Mouse (Mus musculus): Measurements from ENCODE around the gene Ppp1r1a. TPM values are rescaled to one million over a fixed set of nuclear protein-coding genes. Genes with fewer than 3 reads are reported as not detected.

Gene Ppp1r1a
- 10 to 100 TPM; 10.5 to 12.0 TPM for total RNA-seq (2021)

DNA sequence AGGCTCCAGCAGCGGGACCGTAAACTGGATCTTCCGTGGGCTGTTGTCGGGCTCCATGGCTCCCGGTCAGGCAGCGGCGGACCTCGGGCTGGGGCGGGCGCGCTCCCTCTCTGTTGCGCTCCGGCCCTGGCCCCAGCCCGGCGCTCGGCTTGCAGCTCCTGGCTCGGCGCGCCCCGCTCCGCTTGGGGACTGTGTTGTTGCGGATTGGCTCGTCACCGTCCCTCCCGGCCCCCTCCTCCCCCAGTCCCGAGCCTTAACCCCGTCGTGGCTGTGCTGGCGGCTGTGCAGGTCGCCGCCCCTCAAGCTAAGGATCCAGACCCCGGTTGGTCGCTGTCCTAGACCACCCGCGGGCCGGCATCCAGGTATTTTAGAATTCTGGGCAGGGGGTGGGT, at the start of gene Ppp1r1a:
Gene Ppp1r1a, minus strand, starts transcription at position 182 of the 392 bp plus-strand sequence.
- no peak for DNase-seq (ENCODE audit: low spot score)
- intact Hi-C loops (cut with DNase I), result no loop called here

DNA sequence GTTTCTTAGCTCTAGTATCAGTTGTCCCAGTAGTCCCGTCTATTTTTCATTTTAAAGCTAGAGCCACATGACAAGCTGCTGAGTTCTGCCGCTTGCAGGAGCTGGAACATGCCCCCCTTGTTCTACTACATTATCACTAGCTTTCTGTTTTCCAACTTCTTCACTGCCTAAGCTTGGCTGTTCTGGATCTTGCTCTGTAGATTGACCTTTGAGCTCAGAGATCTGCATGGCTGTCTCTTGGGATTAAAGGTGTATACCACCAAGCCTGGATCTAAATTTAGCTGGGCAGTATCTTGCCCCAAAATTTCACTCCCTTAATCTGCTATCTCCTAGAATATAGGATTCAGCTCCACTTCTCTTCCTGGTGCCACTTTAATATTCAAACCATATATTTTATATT, 48.1 kb upstream of the Ppp1r1a start:
- no peak for DNase-seq (ENCODE audit: low spot score)
- intact Hi-C loops (cut with DNase I), result no loop called here

DNA sequence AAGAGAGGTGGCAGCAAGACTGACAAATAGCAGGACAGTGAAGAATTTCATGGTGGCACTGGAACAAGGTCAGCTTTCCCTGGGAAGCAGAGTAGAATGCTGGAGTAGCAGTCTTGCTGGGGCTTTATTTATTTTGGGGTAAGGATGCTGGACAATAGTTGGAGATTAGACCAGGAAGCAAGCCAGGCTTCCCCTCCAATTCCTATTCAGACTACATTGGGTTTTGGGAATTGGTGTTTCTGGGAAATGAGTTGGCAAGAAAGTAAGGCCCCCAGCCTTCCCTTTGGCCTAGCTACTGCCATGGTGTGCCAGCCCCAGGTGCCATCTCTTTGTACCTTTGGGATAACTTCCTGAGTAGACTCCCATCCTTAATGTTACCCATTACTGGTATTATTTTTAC, 27.2 kb upstream of the Ppp1r1a start, which contains the start of gene Glycam1:
Gene Glycam1, minus strand, starts transcription at position 101 of the 400 bp plus-strand sequence.
- DNase-seq (ENCODE audit: low spot score), result no peak
- intact Hi-C loops (cut with DNase I), result no loop called here

DNA sequence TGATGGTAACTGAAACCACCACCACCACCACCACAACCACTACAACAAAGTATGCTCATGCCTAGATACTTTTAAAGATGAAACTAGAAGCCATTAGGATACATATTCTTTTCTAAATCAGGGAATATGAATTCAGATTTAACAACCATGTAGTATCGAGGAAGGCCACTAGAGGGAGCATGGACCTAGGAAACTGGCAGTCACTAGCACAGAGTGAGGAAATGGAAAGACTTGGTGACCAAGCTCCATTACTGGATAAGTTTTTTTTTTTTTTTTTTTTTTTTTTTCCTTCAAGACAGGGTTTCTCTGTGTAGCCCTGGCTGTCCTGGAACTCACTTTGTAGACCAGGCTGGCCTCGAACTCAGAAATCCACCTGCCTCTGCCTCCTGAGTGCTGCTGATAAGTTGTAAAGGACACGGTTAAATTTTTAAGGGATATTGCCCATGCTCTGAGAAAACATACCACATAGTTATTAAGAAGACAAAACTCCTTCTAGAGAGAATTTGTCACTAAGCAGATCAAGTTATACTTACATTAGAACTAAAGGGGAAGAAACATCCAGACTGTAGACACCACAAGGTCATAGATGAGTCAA, 14.4 kb upstream of the Ppp1r1a start:
- intact Hi-C loops (cut with DNase I), result no loop called here
- no peak for DNase-seq (ENCODE audit: low spot score)

DNA sequence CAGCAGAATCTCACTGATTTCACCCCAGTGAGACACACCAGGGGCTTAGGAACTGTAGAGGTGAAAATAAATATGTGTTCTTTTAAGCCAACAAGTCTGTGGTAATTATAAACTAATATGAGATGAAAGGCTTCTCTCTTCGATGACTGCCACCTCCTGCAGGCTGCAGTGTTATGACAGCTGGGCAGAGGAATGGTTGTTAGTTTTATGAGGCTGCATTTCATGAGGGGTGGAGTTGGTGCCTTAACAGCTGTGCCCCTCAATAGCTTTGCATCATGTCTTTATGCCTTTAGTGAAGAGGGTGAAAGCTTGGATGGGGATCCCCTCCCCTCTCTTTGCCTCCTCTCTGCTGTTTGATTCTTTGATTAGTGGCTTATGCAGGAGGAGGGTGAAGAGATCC, 13.2 kb upstream of the Ppp1r1a start:
- intact Hi-C loops (cut with DNase I), result no loop called here
- no peak for DNase-seq (ENCODE audit: low spot score)

DNA sequence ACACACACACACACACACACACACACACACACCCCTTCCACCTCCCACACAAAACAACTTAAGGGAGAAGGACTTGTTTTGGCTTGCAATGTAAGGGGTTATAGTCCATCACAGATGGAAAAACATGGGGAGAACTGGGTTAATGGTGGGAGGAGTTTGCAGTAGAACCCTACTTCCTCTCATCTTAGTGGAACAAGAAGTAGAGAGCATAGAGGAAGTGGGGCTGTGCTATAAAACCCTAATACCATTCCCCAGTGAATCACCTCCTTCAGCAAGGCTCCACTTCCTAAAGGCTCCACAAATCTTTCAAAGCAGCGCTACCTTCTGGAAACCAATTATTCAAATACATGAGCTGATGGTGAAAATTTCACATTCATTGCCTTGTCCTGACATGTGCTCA, 11.7 kb upstream of the Ppp1r1a start:
- DNase-seq (ENCODE audit: low spot score), result no peak
- intact Hi-C loops (cut with DNase I), result no loop called here

DNA sequence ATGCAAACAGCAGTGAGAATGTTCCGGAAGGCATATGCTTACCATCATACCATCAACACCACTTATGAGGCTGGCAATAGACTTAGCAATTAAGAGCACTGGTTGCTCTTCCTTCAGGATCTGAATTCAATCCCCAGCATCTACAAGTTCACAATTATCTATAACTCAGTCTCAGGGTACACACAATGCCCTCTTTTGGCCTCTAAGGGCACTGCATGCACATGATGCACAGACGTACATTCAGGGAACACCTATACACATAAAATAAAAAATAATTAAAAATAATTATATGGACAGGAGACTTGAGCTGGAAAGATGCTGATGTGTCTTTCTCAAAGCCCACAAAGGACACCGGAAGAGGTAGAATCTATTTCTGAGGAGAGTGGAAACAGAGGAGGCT, 10.2 kb upstream of the Ppp1r1a start:
- DNase-seq (ENCODE audit: low spot score), result no peak
- intact Hi-C loops (cut with DNase I), result no loop called here

DNA sequence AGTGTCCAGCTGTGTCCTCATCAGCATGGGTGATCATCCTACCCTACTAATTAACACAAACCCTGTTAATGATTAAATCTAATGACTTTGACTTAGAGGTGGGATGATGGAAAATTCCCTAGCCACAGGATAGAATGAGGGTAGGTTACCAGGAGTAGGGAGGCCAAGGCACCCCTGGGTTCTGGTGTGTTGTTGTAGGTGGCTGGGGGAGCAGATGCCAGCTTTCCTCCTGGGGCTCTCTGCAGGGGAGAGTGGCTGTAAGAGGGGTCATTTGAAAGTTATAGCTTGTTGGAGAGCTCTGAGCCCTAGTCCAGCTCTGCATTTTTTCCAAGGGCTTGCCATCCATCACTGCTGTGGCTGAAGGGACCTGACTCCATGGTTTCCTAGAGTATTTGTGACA, 4.7 kb upstream of the Ppp1r1a start:
- DNase-seq (ENCODE audit: low spot score), result no peak
- intact Hi-C loops (cut with DNase I), result no loop called here

DNA sequence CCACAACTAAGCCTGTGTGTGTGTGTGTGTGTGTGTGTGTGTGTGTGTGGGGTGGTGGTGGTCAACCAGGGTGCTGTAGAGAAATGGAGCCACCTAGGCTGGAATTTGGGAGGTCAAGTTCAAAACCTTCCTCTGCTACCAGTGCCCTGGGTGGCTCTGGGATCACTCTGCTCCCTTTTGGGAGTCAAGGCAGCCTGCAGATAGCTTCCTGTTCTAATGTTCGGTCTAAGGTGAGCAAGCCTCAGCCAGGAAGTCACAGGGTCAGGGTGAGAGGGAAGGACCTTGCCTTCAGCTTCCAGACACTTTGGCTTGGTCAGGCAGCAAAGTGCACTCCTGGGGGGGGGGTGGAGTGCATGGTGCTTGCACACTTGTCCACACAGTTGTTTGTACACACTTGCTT, 2.8 kb upstream of the Ppp1r1a start:
- DNase-seq (ENCODE audit: low spot score), result no peak
- intact Hi-C loops (cut with DNase I), result no loop called here

DNA sequence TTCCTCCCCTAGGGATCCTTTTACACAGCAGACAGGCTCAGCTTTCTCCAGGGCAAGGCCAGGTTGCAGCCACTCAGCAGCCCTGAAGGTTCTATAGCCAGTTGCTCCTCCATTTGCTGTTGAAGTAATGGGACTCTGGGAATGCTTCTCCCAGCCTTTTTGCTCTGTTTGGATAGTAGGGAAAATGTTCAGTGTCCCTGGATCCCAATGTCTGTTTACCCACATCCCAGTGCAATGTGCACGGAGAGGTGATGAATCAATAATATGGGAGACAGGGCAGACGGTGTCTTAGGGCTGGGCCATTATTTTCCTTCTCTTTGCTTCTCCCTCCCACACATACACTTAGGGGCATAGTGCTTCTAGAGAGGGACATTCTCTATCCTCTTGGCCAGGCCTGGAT, 1.5 kb upstream of the Ppp1r1a start:
- no peak for DNase-seq (ENCODE audit: low spot score)
- intact Hi-C loops (cut with DNase I), result no loop called here

DNA sequence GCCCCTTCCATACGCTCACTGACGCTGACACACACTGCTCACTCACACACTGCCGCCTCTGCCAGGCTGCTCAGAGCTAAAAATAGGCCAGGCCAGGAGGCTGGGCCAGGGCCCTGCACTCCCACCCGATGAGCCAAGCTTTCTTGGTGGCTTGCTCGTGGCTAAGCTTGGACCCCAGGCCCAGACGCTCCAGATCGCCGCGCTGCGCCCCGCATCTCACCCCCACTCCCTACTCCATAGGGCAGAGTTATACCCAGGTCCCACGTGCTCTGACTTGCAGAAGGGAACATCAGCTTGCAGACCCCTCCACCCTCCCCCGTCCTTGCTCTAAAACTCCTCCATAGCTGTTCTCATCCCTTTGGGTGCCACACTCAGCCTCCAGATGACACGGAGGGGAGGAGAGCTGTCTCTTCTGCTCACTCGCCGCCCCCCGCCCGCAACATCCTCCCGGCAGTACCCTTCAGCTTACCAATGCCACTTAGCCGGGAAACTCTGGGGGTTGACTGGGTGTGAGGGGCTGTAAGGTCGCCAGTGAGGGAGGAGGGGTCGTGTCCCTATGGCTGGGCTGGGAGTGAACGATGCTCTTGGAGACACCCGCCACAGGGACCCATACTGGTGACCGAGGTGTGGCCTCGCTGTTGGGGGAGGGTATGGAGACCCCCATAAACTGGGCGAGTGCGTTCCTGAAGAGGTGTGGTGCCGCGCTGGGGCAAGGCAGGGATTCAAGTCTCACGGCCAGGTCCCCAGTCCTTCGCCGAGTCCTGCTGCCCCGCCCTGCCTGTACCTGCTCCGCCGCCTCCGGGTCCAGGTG, 587 bp downstream of the Ppp1r1a start:
- intact Hi-C loops (cut with DNase I), result no loop called here
- no peak for DNase-seq (ENCODE audit: low spot score)

DNA sequence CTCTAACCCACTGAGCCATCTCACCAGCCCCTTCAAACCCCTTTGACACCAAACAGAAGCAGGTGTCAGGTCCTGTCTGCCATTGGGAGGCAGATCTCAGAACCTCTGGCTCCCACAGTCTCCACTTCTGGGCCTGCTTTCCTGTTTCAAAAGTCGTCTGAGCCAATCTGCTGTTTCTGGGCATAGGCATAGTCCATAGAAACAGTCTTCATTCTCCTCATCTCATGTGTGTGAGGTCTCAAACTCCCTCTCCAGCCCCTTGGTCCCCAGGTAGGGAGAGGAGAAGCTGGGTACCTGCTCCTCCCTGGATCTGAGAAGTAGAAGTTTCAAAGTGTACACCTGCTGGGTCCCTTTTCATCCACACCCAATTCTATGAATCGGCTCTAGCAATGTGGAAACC, 1.3 kb downstream of the Ppp1r1a start:
- intact Hi-C loops (cut with DNase I), result no loop called here
- DNase-seq (ENCODE audit: low spot score), result no peak

DNA sequence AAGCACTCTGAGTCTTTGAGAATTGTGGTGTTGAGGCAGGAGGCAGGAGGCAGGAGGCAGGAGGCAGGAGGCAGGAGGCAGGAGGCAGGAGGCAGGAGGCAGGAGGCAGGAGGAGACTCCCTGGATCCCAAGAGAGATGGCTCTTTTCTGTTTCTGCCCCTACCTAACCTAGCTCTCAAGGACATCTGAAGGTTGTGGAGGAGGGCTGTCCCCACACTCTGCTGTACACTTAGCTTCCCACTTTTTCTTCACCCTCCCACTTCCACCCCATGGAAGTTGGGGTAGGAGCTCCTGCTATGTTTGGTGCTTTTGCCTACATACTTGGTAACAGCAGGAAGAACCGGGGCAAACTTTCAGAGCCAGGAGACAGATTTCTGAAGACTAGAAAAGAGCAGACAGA, 2.0 kb downstream of the Ppp1r1a start:
- intact Hi-C loops (cut with DNase I), result no loop called here

DNA sequence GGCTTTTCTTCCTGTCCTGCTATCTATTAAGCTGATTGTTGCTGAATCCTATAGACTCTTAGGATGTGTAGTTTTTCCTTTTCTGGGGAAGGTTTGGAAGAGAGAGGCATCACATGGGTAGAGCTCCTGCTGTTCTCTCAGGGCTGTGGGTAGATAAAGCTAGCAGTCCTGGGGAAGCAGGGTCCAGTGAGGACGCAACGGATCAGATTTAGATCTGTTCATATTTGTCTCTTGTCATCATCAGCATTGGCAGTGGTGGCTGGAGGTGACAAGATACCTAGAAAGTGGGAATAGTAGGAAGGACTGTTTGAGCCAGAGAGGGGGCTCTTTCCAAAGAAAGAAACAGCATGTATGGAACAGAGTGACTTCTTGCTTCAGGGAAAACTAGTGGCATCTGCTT, 2.8 kb downstream of the Ppp1r1a start:
- DNase-seq (ENCODE audit: low spot score), result no peak
- intact Hi-C loops (cut with DNase I), result no loop called here

More for the DNA sequence above, 2.0 kb downstream of the Ppp1r1a start:
- no peak for DNase-seq (ENCODE audit: low spot score)

DNA sequence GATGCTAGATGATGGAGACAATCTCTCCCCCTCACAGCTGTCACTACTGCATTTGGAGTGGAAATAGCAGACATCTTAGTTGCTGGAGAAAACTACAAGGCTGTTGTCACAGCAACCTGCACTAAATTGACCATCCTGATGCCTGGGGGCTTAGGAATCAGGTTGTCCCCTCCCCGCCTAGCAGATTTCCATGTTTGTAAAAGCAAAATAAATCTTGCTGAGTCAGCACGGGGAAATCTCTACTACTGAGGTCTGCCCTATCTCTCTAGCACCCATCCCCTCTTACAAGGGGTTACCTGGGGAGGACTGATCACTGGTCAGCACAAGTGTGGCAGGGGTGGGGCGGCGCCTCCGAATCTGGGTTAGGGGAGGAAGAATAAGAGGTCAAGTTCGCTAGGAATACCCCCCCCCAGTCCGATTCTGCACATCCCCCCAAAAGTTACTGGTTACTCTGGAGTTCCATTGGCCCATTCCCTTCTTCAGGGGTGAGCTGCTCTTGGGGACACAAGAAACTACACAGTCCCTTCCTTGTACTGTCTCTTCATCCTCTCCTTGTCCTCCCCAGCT, 3.7 kb downstream of the Ppp1r1a start:
- no peak for DNase-seq (ENCODE audit: low spot score)
- intact Hi-C loops (cut with DNase I), result no loop called here

DNA sequence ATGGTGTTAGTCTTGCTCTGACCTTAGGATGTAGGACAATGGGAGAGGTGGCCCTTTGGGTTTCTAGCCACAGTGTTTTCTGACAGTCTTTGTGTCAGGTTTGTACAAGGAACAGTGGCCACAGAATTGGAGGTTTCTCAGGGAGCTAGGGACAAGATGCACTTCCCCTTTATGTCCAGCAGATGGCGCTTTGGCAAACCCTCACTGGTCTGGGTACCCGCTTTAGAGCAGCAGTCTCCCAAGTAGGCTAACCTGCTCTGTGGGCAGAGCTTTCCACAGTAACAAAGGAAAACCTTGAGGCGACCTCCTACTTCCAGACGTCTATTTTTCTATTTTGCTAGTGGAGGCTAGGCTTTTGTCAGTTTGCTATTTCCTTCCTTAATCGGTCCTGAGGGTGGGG, 7.4 kb downstream of the Ppp1r1a start:
- DNase-seq (ENCODE audit: low spot score), result no peak
- intact Hi-C loops (cut with DNase I), result no loop called here

DNA sequence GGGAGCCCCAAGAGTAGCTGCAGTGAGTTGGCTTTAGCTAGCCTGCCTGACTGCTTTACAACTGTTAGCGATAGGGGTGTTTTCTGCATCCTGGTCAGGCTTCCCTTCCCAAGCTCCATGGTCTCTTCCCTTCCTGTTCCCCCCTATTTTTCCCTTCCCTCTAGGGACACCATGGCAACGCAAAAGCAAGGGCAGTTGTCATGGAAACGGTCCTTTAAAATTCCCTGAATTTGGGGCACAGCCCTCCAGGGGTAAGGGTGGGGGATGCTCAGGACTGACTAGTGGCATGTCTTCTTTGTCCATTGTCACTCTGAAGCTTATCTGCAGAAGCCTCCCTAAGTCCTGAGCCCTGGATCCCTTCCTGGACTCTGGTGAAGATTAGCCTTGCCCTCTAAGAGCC, 14.6 kb downstream of the Ppp1r1a start:
- no peak for DNase-seq (ENCODE audit: low spot score)
- intact Hi-C loops (cut with DNase I), result no loop called here

DNA sequence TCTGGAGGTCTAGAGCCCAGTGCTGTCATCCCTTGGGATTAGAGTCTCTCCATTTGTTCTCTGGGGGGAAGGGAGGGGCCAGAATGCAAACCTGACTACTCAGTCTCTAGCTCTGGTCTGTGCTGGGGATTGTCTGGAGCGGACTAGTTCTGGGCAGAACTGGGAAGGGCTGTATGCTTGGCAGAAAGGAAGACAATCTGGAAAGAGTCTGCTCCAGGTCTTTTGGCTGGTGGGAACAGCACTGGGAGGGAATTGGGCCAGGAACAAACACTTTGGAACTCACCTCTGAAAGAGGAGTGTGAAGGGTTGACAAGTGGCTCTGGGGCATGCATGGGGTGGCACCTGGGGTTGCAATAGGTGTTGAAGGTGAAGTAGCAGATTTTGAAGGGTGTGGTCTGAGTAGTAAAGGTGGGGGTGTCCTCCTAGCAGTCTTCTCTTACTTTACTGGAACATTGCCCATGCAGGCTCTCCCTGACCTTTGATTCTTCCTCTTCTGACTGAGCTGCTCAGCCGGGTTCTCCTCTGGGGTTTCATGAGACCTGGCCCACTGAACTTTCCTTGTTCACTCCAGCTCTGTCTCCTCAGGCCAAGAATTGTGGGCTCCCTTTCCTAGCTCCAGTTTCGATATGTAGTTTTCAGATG, 15.2 kb downstream of the Ppp1r1a start:
- intact Hi-C loops (cut with DNase I), result no loop called here
- no peak for DNase-seq (ENCODE audit: low spot score)

DNA sequence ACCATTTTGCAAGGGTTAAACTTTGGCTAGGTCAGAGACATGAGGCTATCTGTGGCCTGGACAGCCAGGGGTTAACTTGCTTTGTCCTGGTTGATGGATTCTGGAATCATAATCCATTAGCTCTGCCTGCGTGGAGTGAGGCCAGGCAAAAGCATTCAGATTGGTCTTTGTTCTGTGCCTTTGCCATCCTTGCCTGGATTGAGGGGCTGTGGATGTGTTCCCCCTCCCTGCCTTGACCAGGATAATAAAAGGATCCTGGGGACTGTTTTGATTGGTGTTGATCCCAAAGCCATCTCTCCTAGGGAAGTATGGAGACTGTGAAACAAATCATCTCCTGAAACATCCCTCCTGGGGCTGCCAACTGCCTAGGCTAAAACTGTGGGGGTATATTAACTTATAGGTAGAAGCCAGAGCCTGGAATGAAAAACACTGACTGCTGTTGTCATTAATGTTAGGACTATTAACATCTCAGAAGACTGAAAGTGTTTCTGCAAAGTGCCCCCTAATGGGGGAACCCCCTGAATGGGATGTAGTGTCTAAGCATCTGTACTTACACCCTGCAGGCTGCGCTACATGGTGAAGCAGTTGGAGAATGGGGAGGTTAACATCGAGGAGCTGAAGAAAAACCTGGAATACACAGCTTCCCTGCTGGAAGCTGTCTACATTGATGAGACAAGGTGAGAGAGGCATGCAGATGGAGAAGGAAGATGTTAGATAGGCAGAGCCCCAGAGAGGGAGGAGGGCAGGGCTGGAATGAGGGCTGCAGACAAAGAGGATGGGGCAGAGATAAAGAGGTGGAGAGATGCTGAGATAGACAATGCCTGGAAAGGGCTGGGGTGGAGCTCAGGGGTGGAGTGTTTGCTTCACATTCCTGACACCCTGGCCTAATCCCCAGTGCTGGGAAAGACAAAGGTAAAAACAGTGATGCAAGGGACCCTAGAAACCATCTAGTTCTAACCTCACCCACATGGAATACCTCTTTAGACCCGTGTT, 18.1 kb downstream of the Ppp1r1a start:
- intact Hi-C loops (cut with DNase I), result no loop called here
- no peak for DNase-seq (ENCODE audit: low spot score)
